Mouse (Mus musculus) cerebellum, postnatal 25 days (tissue): ENCODE measurements around the gene Rgl2.
A peak's percentile ranks its signal among the peaks of the same experiment; 100 is the strongest.

Source experiments
- DNase-seq, 2 experiments: peaks; one replicate each; pipeline ENCODE4 v3.0.0; 2021; ENCODE audit warnings: mixed read lengths in 2 of 2

The Rgl2 gene

DNA sequence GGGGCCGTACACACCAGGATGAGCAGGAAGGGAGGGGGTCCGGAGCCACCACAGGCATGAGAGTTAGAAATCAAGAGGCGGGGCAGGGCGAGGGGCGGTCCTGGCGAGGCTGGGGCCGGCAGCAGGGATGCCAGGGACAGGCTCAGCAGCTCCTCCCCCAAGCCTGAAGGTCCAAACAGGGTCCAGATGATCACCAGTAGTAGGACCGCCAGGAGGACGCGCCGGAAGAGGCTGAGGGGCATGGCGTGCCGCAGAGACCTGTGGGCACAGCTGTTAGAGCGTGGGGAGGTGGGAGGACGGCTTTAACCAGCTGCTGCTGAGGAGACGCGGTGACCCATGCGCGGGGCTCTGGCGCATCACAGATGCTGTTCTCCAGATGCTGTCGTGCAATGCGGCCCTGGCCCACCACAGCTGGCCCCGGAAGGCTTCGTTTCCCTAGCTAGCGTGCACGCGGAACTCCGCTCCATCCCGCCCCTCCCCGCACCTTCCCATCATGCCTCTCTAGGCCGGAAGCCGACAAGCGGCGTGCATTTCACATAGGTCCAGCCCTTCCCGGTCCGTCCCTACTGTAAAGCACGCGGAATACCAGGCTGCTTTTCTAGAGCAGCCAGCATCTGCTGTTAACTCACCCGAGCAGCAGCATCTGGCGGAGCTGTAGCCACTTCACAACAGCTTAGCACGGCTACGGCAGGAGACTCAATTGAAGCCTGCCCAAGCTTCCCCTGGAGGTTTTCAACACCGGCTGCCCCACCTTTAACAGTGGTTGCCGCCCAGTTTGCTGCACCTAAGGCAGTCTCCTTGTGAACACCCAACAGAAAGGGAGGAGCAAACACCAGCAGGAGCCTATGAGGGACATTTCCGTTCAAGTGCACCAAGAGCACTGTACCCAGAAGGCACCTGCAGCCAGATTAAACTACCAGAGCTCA is 21.9 kb downstream of the Rgl2 start, which contains the start of gene B3galt4:
Gene B3galt4 (minus strand): TSS at position 468 of the 926 bp plus-strand sequence.
- peak; percentile 73 to 88 for DNase-seq

DNA sequence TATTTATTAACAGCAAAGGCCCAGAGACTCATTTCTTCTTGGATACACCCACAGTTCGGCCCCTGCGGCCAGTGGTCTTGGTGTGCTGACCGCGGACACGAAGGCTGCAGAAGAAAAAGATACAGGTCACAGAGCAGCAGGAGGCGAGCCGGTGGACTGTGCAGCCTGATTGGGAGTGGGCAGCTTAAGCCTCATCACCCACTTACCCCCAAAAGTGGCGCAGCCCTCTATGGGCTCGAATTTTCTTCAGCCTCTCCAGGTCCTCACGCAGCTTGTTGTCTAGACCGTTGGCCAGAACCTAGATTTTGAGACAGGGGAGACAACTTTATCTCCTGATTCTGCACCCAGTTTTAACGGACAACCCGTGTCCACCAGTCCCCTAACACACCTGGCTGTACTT is 22.7 kb downstream of the Rgl2 start:
- peak in 1 of 2 experiments; percentile 3 for DNase-seq

DNA sequence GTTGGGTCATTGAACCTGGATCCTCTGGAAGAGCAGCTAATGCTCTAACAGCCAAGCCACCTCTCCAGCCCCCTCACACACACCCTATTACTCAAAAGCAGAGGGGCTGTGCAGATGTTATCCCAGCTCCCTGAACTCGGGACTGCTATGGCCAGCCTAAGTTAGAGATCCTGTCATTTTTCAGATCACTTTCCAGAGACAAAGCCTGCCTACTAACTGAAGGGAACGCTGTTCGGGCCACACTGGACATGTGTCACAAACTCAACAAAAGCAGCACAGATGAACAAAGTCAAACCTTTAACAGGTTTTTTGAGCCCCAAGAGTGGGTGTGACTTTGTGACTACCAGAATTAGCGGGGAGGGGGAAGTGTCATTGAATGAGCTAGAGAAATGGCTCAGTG is 23.5 kb downstream of the Rgl2 start:
- DNase-seq: no peak

DNA sequence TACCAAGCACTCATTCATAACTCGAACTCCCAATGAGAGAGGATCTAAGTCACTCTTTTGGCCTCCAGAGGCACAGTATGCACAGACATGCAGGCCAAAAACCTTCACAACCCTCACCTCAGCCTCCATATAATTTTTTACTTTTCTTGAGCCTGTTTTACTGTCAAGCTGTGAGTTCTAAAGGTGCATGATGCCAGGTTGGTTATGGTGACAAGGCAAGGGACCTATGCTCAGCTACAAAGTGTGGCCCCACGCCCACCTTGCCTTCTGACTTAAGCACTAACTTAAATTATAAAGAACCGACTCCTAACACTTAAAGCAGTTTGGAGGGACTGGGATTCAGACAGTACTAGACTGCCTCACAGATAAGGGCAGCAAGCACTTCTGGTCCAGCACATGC is 24.0 kb downstream of the Rgl2 start:
- DNase-seq: no peak

- no peak for DNase-seq
These were observed 24.7 kb downstream of the Rgl2 start for GRCm38 (mm10) chr17:33953961-33954565.

GRCm38 (mm10) chr17:33954646-33955554 is 25.6 kb downstream of the Rgl2 start:
- DNase-seq: no peak

GRCm38 (mm10) chr17:33955555-33956214 is 26.3 kb downstream of the Rgl2 start, which contains the start of the genes Vps52 and Rps18:
TSS of gene Vps52 (plus strand) at chr17:33955812.
TSS of gene Rps18 (minus strand) at chr17:33956001.
- DNase-seq: peak; percentile 96

GRCm38 (mm10) chr17:33956336-33956735 is 27.0 kb downstream of the Rgl2 start:
- DNase-seq: no peak

DNA sequence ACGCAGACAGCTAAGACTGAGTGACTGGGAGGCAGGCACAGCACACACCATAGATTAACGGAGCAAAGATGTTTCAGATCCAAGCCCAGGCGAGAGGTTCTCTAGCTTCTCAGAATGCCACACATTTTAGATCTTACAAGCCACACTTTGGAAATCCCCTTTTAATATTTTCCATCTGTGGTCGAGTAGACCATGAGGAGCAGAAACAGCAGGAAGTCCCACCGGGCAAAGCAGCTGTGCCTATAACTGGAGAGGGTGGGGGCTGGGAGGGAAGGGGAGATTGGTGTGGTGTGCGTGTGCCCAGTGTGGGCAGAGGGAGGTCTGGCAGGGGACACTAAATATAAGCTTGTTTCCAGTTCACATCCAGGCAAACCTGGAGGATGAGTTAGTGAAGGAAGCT is 28.1 kb downstream of the Rgl2 start:
- DNase-seq: peak in 1 of 2 experiments; percentile 4

DNA sequence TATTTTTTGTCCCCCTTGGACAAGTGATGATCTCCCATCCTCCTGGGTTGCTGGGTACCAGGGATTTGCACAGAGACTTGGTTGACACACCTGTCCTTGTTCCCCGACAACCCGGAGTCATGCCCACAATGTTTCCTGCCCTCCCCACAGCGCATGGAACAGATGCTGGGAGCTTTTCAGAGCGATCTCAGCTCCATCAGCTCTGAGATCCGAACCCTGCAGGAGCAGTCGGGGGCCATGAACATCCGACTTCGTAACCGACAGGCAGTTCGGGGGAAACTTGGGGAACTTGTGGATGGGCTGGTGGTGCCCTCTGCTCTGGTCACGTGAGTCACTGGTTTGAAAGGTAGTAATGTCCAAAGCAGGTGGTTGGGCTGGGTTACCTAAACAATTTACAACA is 29.1 kb downstream of the Rgl2 start:
- DNase-seq: peak in 1 of 2 experiments; percentile 3

GRCm38 (mm10) chr17:33959135-33959534 is 29.8 kb downstream of the Rgl2 start:
- DNase-seq: peak in 1 of 2 experiments; percentile 17

- peak in 1 of 2 experiments; percentile 10 for DNase-seq
These were observed 30.6 kb downstream of the Rgl2 start for GRCm38 (mm10) chr17:33959948-33960347.

- peak in 1 of 2 experiments; percentile 2 for DNase-seq
These were observed 33.5 kb downstream of the Rgl2 start for GRCm38 (mm10) chr17:33962876-33963275.

GRCm38 (mm10) chr17:33965082-33965845 is 35.9 kb downstream of the Rgl2 start:
- DNase-seq: no peak

DNA sequence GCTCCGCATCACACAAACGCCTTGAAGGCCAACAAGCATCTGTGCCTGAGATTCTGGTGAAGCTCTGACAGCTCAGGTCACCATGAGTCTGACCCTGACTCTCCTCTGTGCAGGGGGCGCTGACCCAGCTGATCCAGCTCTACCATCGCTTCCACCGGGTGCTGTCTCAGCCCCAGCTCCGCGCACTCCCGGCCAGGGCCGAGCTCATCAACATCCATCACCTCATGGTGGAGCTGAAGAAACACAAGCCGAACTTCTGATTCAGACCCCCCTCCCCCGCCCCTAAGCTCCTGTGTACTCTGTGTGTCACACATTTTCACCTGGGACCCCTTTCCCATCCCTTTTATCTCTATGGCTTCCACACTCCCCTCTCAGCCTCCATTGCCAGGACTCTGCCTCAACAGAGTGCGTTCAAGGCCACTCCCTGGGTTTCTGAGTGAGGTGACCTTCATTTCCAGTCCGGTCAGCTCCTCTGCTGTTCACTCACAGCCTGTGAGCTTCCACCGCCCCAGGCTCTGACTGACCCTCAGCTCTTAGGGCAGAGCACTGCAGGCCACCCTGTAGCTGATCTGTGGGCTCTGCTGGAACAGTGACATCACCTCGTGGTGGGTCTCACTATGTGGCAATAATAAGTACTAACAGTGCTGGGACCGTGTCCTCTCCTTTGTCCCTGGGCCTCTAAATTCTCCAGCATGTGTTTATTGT is 36.7 kb downstream of the Rgl2 start:
- DNase-seq: no peak

- peak; percentile 85 to 88 for DNase-seq
These were observed 39.1 kb downstream of the Rgl2 start for GRCm38 (mm10) chr17:33968489-33968888.

DNA sequence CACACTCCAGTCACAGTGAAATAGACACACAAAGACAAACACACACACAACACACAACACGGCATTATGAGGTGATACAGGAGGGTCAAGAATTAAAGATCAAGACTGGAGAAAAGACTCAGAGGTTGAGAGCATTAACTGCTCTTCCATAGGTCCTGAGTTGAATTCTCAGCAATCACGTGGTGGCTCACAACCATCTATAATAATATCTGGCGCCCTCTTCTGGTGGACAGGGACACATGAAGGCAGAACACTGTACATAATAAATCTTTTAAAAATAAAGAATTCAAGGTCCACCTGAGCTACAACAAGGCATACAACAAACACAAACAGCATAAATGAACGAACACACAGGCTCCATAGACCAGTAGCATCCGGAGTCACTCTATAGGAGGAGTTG is 39.6 kb downstream of the Rgl2 start:
- DNase-seq: no peak

GRCm38 (mm10) chr17:33969394-33969793 is 40.1 kb downstream of the Rgl2 start:
- no peak for DNase-seq

DNA sequence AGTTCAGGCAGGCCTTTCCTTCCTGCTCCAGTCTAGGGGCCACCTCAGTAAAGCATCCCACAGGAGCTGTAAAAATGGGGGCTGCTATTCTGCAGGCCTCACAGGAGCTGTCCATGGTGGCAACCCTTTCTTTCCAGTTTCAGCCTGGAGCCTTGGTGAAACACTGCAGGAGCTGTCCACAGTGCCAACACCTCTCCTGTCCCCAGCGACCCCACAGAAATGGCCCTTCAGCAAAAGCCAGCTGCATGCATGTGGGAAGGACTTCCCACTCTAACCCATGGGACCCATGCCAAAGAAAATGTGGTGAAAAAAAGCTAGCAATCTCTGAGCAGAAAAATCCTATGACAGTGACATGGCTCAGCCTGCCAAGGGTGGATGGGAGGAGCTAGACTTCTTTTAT is 43.3 kb downstream of the Rgl2 start:
- DNase-seq: no peak

GRCm38 (mm10) chr17:33973572-33973971 is 44.2 kb downstream of the Rgl2 start:
- DNase-seq: no peak
